Mouse (Mus musculus) kidney, adult 2 months (tissue): ENCODE data around the gene Rprml. TPM values are rescaled to one million over a fixed set of nuclear protein-coding genes. Genes with fewer than 3 reads are reported as not detected.
A peak's percentile ranks its signal among the peaks of the same experiment; 100 is the strongest.

Experiments used
- DNase-seq: peaks from one replicate; pipeline ENCODE4 v3.0.0; 2021
- H3K27ac ChIP-seq: fragments of 200-500 bp; 2 replicates; pipeline ENCODE4 v1.5.1; 2012; ENCODE audit warnings: low read depth, low read length, control low read depth, inconsistent platforms; ENCODE audit not compliant: insufficient read depth
- H3K27me3 ChIP-seq: fragments of 200-500 bp; replicated peaks from 2 replicates; pipeline ENCODE4 v1.6.1; 2012; ENCODE audit warnings: mild to moderate bottlenecking, moderate library complexity, low read length, inconsistent platforms; ENCODE audit not compliant: control insufficient read depth, insufficient read depth
- H3K36me3 ChIP-seq: fragments of 200-500 bp; 2 replicates; pipeline ENCODE4 v1.6.1; 2012; ENCODE audit warnings: mild to moderate bottlenecking, moderate library complexity, low read length, inconsistent platforms; ENCODE audit not compliant: control insufficient read depth, insufficient read depth
- H3K4me1 ChIP-seq: fragments of 200-500 bp; 2 replicates; pipeline ENCODE4 v1.6.1; 2011; ENCODE audit warnings: low read length; ENCODE audit not compliant: control insufficient read depth, insufficient read depth
- H3K4me3 ChIP-seq: fragments of 200-500 bp; 2 replicates; pipeline ENCODE4 v1.5.1; 2011; ENCODE audit warnings: mild to moderate bottlenecking, low read depth, low read length, control low read depth; ENCODE audit not compliant: insufficient read depth
- CTCF ChIP-seq: fragments of 200-500 bp; conservative IDR thresholded peaks from 2 replicates; pipeline ENCODE4 v1.5.1; 2011; ENCODE audit warnings: low read depth, mild to moderate bottlenecking, control low read depth, low read length, moderate library complexity, mixed read lengths; ENCODE audit not compliant: insufficient read depth, insufficient read length
- POLR2A ChIP-seq: fragments of 200-500 bp; IDR thresholded peaks from one replicate; pipeline ENCODE4 v1.6.1; 2011; ENCODE audit warnings: low read depth, low read length, control low read depth
- WGBS: fragments of 180-500 bp; shearing (Covaris S2); methylation state at CpG from one replicate; pipeline ENCODE4 v1.1.7; 2018; 5-methylcytosine and 5-hydroxymethylcytosine counted together
- polyA plus RNA-seq: library from polyadenylated mRNA; depleted of rRNA; stranded (reverse); fragments of >200 nt; gene quantifications from 2 replicates; pipeline ENCODE4 v1.2.3, GENCODE M21; 2012

Rprml gene
- polyA plus RNA-seq, 1 experiment: not detected

GRCm38 (mm10) chr11:103636261-103636660, 13.1 kb upstream of the Rprml start:
- Histone ChIP-seq H3K27me3 (no peaks in the 10 kb centered on the region), H3K27ac (no peak overlapping the region), H3K4me3 (no peak overlapping the region), H3K4me1 (no peaks in the 10 kb centered on the region), H3K36me3 (no peaks in the 10 kb centered on the region)
- no peak for DNase-seq
- 77% methylated on average over 6 of the region's 6 CpGs for WGBS
- no peak for TF ChIP-seq POLR2A
- TF ChIP-seq CTCF: no peak

- no peak within 1 kb of the TSS for H3K4me3 ChIP-seq
- DNase-seq: no peak
- no peak within 1 kb of the TSS for H3K27ac ChIP-seq
- H3K4me1 ChIP-seq: no peaks in the 10 kb centered on the region
- 71% methylated on average over 3 of the region's 3 CpGs for WGBS
- no peaks in the 10 kb centered on the region for H3K27me3 ChIP-seq
- H3K36me3 ChIP-seq: no peaks in the 10 kb centered on the region
- TF ChIP-seq CTCF (no peak), POLR2A (no peak)
These were observed 10.6 kb upstream of the Rprml start, which contains the start of gene Lyzl6 for GRCm38 (mm10) chr11:103638790-103639189. TSS of gene Lyzl6 (minus strand) at chr11:103638890.

- H3K27ac ChIP-seq: no peak overlapping the region
- WGBS: 2% methylated on average over 10 of the region's 10 CpGs
- H3K4me3 ChIP-seq: no peak overlapping the region
- DNase-seq: peak; percentile 45
- peak; percentile 98 for TF ChIP-seq CTCF
- no peak for TF ChIP-seq POLR2A
- H3K27me3 ChIP-seq: no peaks in the 10 kb centered on the region
- no peaks in the 10 kb centered on the region for H3K36me3 ChIP-seq
- H3K4me1 ChIP-seq: no peaks in the 10 kb centered on the region
These were observed 9.9 kb upstream of the Rprml start for GRCm38 (mm10) chr11:103639407-103639946.

- WGBS: 71% methylated on average over 9 of the region's 9 CpGs
- Histone ChIP-seq H3K27me3 (no peaks in the 10 kb centered on the region), H3K36me3 (no peaks in the 10 kb centered on the region), H3K4me1 (no peaks in the 10 kb centered on the region), H3K4me3 (no peak overlapping the region), H3K27ac (no peak overlapping the region)
- TF ChIP-seq POLR2A: no peak
- TF ChIP-seq CTCF: no peak
- no peak for DNase-seq
These were observed 6.2 kb upstream of the Rprml start for GRCm38 (mm10) chr11:103643211-103643610.

- H3K27me3 ChIP-seq: no peaks in the 10 kb centered on the region
These were observed 3.6 kb upstream of the Rprml start for GRCm38 (mm10) chr11:103645731-103646130.

GRCm38 (mm10) chr11:103646301-103646700, 3.1 kb upstream of the Rprml start:
- Histone ChIP-seq H3K27me3 (no peaks in the 10 kb centered on the region), H3K4me3 (no peak overlapping the region), H3K4me1 (no peaks in the 10 kb centered on the region), H3K36me3 (no peaks in the 10 kb centered on the region), H3K27ac (no peak overlapping the region)
- no peak for DNase-seq
- no peak for TF ChIP-seq CTCF
- 56% methylated on average over 6 of the region's 6 CpGs for WGBS

More at GRCm38 (mm10) chr11:103645731-103646130, 3.6 kb upstream of the Rprml start:
- H3K36me3 ChIP-seq: no peaks in the 10 kb centered on the region
- H3K4me3 ChIP-seq: no peak overlapping the region
- no peak for DNase-seq
- no peak overlapping the region for H3K27ac ChIP-seq
- TF ChIP-seq POLR2A: no peak
- no peak for TF ChIP-seq CTCF
- 16% methylated on average over 8 of the region's 8 CpGs for WGBS
- no peaks in the 10 kb centered on the region for H3K4me1 ChIP-seq

- H3K27ac ChIP-seq: no peak overlapping the region
- no peaks in the 10 kb centered on the region for H3K4me1 ChIP-seq
- no peaks in the 10 kb centered on the region for H3K36me3 ChIP-seq
- TF ChIP-seq CTCF: no peak
- TF ChIP-seq POLR2A: no peak
- H3K27me3 ChIP-seq: no peaks in the 10 kb centered on the region
- 20% methylated on average over 11 of the region's 11 CpGs for WGBS
- no peak overlapping the region for H3K4me3 ChIP-seq
- DNase-seq: no peak
These were observed 1.3 kb upstream of the Rprml start for GRCm38 (mm10) chr11:103647921-103648620.
